Mouse (Mus musculus): ENCODE results near the gene 9630041A04Rik.

9630041A04Rik gene

DNA sequence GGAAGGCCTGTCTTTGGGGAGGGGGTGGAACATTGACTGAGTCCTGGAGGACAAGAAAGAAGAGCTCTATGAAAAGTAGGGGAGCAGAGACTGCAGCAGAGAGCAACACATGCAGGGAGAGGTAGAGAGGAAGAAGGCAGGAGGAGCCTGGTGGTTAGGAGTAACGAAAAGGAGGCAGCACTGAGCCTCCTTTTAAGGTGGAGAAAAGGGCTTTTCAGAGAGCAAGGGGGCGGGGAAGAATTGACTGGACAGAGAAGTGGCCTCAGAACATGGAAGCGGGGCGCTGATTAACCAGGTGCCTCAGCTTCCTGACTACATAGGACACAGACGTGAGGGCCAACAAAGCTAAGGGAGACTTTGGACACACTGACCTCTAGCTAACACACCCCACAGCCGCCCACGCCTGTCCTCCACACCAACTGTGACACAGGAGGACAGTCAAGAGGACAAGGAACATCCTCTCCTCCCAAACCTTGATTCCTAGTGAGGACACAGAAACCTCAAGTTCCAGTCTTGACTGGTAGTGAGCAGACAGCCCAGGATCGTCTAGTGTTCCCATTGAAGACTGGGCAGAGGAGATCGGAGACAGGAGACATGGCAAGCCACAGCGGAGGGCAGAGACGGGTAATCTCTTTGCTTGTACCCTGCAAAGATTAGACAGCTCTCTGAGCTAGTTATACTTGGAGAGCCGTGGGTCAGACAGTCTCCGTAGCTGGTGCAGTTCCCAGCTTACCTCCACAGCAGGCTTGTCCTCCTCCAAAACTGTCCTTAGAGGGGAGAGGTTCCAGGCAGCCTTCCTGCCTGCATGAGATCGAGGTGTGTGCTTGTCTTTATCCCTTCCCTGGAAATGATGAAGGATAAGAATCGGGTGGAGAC, at the start of gene 9630041A04Rik:
Gene 9630041A04Rik, plus strand, starts transcription at position 246 of the 876 bp plus-strand sequence.
- no peak for DNase-seq

DNA sequence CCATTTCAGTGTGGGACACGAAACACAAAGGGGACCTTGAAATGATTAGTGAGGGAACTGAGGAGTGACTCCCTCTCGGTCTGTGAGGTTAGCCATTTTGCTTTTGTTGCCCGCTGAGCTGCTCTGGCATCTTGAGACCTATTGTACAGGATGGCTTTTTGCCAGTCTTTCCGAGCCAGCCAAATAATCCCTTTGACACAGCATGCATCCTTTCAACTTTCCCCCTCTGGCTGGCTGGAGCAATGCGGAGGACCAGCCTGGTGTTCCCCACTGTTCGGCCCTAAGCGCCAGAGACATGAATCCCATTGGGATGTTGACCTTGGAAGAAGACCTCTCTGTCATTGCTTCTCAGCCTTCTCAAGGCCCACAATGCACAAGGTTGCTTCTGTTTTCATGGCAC, 37.7 kb upstream of the 9630041A04Rik start:
- DNase-seq, result no peak

DNA sequence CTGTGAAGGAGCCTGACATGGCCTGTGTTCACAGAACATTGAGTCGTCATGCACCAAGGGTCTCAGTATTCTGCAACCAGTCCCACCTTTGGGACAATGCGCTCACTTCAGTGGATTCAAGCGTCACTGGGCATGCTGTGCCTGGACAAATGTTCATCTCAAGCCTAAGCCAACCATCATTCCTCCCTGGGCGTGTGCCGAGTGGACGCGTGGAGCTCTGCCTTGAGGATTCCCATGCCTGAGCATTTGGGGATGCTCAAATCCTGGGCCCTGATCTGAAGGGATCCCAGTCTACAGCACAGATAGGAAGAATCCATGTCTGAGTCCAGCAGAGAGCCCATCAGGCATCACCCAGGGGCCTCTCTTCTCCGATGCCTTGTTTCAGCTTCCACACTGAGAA, 36.0 kb upstream of the 9630041A04Rik start:
- DNase-seq, result no peak

DNA sequence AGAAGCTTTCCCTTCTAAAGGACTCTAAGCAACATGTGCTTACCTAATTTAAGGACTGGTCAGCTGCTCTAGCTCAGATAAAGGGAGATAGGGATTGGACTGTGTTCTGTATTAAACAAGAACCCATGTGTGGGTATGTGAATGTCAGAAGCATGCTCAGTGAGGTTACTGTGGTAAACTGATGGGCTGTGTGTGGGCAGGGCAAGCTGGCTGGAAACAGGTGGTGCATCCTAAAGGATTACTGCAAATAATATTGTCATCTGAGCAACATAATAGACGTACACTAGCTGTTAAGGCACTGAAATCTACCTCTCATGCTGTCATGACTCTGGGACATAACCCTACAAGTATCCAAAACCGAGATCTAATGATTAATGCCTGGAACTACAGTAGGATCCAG, 28.0 kb upstream of the 9630041A04Rik start:
- no peak for DNase-seq

DNA sequence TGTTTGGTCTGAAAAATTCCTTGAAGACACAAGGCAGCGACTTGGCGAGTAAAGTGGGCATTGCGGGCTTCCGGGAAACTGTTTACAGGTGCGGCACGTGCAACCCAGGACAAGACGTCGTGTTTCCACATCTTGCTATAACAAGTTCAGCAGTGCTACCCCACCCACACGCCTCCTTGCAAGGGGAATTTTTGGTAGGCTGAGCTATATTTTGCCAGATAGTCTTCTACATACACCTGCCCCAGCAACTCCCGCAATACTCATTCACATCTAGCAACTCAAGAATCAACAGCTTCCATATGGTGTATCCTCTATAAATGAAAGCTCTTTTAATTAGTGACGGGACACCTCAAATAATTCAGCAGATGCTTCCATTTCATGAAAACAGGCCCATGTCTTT, 20.5 kb upstream of the 9630041A04Rik start:
- DNase-seq, result no peak

DNA sequence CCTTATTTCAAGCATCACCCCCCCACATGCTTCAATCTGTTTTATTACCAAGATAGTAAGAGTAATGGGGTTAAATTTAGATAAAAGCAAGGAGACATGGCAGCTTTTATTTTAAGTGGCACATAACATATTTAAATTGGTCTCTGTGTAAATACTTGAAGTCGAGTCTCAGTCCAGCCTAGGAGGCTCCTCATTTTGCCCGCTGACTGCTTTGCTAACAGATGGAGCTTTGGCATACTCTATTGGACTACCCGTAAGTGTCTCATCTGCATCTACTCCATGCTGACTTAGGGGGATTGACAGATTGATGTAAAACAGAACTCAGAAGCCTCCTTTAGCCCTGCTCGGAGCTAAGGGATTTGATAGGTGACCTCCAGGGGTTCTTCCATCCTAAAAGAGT, 17.7 kb upstream of the 9630041A04Rik start:
- DNase-seq, result no peak

DNA sequence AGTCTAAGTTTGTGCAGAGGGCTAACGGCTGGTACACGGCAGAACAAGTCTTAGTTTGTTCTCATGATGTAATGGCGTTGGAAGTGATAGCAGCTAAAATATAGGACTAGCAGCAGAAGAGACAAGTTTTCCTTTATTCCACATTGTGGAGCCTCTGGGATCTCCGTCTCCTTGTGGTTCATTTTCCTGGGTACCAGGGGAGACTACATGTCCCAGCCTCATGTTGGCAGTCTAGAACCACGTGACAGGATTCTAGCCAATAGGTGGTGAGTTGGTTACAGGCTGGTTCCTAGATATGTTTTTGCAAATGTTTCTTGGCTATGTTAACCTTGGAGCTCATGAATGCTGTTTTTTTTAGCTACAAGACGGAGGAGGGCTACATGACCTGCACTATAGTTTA, 15.9 kb upstream of the 9630041A04Rik start:
- no peak for DNase-seq

DNA sequence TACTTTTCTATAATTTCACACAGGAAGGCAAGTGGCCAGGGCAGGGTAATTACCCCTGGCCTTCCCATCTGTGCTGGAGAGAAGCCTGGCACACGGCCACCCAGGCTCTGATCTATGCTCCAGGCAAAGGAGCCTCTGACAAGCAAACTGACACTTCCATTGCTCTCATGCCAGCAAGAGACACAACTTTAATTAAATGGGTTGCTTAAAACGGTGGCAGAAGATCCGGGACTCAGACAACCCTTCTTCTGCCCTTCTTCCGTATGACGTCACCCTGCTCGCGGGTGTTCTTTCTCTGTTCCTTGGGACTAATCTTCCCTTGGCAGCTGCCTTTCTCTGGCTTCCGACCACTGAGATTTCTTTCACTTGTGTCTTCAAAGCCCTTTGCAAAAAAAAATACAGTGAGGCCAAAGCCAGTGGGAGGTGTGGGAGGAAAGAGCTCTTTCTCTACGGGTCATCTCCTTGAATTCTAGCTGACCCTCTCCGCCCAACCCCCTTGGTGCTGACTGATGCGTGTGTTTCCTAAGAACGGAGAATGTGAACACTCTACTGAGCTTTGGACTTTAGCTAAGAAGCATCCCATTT, 932 bp downstream of the 9630041A04Rik start:
- DNase-seq, result peak; percentile 89

DNA sequence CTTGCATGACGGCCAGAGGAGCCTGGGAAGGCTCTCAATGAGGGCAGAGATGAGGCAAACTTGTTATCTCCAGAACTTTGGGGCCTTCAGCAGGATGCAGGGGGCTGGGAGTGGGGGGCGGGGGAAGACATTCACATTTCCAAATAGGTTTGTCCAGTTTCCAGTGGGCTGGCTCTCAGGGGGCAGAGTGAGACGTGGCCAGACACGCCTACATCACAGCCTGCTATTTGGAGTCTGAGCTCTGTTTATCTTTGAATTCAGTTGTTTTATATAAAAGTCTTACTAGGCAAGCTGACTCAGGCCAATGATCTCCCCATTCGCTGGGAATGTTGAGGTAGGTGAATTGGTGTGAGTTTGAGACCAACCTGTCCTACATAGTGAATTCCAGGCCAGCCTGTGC, 1.5 kb downstream of the 9630041A04Rik start:
- peak; percentile 73 for DNase-seq

DNA sequence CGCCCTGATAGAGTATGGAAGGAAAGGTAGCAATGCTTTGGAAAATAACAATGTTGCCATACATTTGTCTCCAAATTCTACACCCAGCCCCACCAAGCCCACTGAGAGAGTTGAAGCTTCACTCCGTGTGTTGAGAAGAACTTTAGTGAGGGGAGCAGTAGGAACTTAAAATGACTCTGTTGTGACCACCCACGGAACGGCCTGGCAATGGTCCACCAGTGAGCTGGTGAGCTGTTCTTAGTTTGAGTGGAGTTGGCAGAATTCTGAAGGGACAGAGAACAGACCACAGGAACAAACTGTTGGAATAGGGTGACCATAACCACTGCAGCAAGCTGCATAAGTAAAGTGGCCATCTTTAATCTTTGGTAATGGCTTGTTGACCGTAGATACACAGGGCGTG, 7.0 kb downstream of the 9630041A04Rik start:
- DNase-seq, result no peak

DNA sequence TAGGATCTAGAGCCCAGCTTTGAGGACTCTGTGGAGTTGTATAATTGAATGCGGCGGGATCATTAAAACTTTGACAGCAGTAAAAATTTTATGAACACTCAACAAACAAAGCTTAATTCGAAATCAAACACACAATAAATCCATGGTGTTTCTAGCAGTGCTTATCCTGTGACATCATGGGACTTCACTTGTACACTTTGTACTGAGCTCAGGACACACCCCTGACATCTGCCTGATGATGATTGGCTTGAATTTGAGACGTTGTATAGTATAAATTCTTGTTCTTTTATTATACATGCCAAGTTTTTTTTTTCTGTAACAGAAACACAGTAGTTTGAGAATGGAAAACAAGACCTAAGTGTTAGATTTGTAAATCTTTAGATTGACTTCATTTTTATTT, 8.4 kb downstream of the 9630041A04Rik start:
- DNase-seq, result no peak

DNA sequence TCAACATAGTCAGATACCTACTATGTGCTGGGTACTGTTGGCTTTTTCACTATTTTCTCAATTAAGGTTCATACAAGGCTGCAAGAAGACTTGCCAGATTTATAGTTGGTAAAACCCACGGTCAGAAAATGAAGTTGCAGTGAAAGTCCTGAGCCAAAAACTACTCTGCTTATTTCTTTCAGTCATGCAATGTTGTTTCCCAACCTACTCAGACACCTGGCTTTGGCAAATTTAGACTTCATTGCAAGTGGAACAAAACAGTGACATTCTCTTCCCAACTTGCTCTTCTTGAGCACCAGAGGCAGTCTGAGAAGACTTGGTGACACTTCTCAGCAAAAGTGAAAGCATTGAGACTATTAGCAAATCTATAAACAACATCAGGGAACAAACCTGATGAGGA, 13.7 kb downstream of the 9630041A04Rik start:
- DNase-seq, result no peak

DNA sequence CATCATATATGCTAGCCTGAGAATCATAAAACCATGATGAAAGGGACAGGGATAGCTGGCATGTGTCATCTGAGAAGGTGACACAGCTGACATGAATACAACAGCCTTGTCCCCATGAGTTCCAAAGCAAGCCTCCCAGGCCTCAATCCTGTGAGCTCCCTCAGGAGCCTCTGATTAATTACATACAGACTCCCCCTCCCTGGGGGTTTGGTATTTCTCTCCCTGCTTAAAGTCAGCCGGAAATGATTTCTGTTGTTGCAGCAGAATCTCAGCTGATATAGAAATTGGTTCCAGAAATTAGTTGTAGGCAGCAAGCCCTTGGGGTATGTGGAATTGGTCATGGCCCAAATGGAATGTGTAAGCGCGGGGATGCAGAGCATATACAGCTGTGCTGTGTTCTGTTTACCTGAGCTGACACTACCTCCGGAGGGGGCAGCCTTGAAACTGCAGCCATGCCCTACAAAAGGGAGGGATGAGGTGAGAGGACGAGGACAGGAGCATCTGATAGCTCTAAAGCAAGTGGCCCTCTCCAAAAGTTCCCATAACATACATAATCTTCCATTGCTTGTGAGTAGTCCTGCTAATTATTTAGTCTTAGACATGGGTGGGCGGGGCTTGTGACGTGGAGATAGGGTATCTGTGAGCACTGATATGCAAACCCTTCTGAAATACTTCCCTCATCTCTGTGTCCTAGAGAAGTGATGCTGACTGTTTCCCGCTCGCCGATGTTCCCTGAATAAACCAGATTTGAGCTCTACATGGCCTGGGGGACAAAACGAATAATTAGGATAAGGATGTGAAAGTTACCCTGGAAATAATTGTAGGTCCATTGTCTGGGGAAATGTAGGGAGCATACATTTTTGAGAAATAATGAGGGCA, 15.7 kb downstream of the 9630041A04Rik start:
- DNase-seq, result no peak

DNA sequence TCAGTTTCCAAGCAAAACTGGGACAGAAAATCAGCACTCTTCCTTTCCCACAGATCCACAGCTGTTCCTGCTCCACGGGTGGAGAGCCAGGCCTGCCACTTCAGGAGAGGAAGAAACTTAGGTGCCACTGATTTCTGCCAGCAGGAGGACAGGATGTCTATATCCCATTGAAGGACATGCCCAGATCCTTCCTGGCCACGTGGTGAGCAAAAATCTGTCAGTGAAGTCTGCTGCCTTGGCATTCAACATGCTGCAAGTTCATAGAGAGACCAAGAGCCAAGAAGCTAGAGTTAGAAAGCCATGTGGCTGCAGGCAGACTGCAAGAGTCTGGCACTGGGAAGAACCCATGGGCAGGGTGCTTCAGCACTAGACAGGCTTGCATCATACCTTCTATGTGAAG, 21.7 kb downstream of the 9630041A04Rik start:
- peak; percentile 56 for DNase-seq

DNA sequence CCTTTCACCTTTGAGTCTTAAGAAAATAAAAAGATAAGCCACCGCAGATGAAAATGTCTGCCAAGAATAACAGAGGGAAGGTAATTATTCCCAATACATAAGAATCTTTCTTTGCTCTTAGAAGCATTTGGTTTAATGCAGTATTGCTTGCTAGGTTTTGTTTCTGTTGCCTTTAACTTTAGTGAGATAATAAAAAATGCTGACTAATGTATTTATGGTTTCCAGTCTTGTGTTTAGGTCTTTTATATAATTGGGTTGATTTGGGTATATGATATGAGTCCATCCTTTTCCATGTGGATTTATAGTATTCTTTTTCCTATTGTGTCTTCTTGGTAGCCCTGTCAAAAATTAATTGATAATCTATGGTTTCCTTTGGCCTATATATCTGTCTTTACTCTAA, 36.2 kb downstream of the 9630041A04Rik start:
- DNase-seq, result no peak

DNA sequence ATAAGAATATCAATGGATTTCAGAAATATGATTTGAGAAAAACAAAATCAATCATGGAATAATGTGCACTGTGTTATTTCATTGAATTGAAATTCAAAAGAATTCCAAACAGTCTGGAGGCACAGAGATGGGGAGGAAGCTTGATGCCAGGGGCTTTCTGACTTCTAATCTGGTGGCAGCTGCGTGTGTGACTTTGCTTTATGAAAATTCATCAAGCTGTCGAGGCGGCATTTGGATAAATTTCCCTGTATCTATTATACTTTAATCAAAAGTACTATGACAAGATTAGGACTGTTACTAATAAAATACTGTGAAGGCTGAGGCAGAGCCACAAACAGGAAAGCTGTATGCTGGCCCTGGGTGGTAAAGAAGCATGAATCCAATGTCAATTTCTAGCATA, 41.8 kb downstream of the 9630041A04Rik start:
- DNase-seq, result no peak

DNA sequence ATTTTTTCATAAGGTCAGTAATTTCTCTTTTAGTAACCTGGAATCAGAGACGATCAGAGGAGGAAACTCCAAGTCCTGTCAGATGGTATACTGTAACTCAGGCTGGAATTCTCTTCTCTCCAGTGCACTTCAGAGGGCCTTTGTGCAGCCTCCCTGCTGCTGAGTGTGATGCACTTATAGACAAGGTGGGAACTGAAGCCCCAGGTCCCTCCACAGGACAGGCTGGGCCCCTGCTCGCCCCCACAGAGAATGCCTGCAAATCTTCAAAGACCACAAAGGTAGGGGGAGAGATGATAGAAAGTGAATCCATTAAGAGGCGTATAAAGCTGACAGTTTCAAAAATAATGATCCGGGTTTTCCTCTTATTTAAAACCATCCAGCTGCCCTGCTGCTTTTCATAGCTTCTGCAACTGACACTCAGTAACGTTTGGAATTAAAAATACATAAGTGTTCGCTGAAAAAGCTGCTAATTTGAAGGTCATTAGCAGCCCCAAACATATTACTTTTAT, 46.2 kb downstream of the 9630041A04Rik start:
- DNase-seq, result no peak

DNA sequence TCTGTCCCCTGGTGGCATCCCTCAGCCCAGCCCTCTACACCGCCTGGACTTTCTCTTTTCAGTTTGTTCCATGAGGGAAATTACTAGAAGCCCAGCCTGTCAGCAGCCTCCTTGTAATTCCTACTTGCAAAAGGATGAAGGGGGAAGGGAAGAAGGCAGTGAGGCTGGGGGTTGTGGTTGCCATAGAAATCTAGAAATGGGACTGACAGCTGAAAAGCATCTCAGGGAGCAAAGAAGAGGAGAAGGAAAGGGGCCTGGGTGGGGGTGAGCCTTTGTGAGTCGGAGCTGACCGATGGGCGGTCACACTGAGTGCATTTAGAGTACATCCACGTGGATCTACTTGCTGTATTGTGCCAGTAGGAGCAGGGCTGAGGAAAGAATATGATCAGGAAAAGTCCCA, 47.2 kb downstream of the 9630041A04Rik start:
- no peak for DNase-seq

DNA sequence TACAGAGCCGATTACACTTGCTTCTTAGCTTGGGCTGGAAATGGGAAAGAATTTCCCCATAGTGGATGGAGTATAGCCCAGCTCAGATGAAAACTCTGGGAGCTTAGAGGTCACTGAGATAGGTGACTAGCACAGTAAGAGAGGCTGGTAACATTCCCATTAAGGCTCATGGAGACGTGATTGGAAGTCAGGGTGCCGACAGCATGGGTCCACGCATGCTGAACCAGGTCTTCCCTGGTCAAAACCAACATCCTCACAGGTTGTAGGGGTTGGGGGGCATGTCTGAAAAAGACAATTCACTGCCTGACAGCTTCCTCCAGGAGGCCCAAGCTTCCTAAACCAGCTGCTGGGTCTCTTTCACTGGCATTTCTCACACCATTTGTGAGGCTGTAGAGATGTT, 47.9 kb downstream of the 9630041A04Rik start:
- no peak for DNase-seq

DNA sequence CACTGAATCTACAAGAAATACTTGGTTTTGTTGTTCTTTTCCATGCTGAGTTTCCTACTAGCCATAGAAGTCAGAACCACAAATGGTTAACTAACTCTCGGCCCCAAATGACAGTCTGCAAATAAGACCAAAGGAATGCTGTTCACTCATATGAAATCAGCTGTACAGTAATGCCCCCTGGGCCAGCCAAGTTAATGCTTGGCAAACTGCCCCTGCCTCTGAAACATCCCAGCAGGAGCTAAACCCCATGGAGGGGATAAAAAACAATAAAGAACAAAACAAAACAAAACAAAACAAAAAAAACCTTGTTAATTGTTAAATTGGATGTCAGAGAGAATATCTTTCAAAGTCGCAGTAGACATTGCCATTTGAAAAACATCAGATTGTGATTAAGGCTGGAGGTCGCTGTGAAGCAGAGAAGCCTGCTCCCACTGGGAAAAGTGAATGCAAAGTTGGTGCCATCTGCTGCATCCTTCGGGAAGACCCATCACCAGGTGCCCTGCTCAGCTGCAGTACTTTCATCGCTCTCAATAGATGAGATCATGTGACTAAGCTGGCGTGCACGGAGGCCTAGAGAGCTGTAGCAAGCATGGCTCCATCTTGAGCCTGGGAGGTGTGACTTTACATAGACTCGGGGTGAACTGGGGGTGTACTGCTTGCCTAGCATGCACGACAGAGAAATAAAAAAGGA, 49.7 kb downstream of the 9630041A04Rik start:
- peak; percentile 81 for DNase-seq

DNA sequence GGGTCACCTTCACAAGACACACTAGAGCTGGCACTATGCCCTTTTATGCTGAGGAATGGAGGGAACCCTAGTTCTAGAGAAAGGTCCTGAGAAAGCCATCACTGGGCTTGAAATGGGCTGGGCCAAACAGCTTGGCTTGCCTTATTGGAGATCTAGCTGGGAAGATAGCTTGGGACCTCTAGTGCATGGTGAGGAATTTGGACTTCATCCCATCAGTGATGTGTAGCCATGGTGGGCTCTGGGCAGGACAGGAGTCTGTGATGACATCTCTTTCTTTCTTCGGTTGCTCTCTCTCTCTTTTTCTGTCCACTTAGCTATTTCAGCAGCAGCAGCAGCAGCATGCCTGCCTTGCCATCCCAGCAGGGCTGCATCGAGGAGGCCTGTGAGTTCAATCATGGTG, 53.4 kb downstream of the 9630041A04Rik start:
- DNase-seq, result no peak

DNA sequence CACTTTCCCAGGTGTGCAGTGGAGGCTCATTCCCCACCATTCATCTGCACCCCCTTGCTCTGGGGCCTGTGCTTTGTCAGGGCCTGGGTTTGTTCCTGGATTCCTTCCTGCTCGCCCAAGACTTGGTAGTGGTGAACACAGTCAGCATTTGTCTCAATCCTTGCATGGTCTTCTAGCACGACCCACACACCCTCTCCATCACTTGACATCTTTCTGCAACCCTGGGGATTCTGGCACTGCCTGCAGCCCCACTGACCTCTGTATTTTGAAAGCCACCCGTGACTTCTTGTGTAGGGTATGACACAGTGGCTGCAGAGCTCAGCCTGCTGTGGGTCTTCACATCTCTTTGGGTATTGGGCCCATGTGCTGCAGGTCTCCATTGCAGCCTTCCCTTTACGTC, 57.1 kb downstream of the 9630041A04Rik start:
- DNase-seq, result no peak

DNA sequence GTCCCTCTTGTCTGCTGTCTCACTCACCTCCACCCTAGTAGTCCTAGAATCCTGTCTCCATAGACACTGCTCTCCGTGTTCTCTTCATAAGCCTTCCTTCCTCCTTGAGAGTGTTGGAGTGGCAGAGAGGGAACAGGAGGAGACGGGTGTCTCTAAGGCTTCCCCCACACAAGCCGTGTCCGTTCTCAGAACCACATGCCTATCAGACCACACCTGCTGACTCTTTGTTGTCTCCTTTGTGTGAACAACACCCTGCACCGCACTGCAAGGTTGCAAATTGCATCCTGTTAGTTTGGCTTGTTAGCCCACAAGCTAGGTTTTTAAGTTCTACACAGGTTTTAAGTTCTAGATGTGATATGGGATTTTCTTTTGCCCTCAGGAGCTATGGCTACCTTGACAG, 57.7 kb downstream of the 9630041A04Rik start:
- DNase-seq, result no peak
